Mouse (Mus musculus) lung, postnatal 0 days (tissue): ENCODE data around the gene Gm10282.

ENCODE experiments used
- CTCF ChIP-seq: IDR thresholded peaks from 2 replicates; pipeline ENCODE4 v1.5.1; 2016; ENCODE audit warnings: antibody characterized with exemption, mild to moderate bottlenecking
- EP300 ChIP-seq: IDR thresholded peaks from 2 replicates; pipeline ENCODE4 v1.6.1; 2016; ENCODE audit warnings: antibody characterized with exemption, mild to moderate bottlenecking, control low read depth

DNA sequence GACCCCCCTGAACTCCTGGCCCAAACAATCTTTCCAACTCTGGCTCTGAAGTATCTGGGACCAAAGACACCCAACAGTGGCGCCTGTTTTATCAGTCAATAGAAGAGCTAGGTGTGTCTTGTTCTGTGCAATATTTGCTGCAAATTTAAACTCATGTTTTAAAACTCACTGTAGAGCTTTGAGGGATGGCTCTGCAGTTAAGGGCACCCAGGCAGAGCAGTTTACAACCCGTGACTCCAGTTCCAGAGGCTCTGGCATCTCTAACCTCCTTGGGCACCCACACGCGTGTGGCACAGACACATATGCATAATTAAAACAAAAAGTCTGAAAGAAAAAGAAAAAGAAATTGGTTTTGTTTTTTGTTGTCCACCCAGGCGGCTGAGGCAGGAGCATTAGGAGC lies 3.6 kb downstream of the Gm10282 start:
- TF ChIP-seq EP300 (no peak), CTCF (no peak)
